Mouse (Mus musculus) intestine, postnatal 0 days (tissue): ENCODE measurements at regions not wholly inside any gene's neighbourhood (a gene's known extent, or its start where the extent isn't known, plus 50 kb on each side); places are given as distances from the start of the nearest gene placed in this dataset.

Source experiments
- ATAC-seq: fragments of 200-750 bp; cut with Nextera tagmentation; 2 replicates; pipeline ENCODE4 v1.8.0; 2017; ENCODE audit warnings: mild to moderate bottlenecking, moderate TSS enrichment, moderate library complexity
- H3K27ac ChIP-seq: fragments of 300-500 bp; sonication (generic); 2 replicates; pipeline ENCODE4 v1.5.1; 2014; ENCODE audit warnings: mild to moderate bottlenecking, low read depth, low read length, moderate library complexity
- H3K27me3 ChIP-seq: fragments of 300-500 bp; sonication (generic); replicated peaks from 2 replicates; pipeline ENCODE4 v1.6.1; 2014; ENCODE audit warnings: low read length, mixed read lengths; ENCODE audit not compliant: control insufficient read depth, insufficient read depth
- H3K36me3 ChIP-seq: fragments of 300-500 bp; sonication (generic); 2 replicates; pipeline ENCODE4 v1.6.1; 2014; ENCODE audit warnings: mild to moderate bottlenecking, moderate library complexity; ENCODE audit not compliant: control insufficient read depth, insufficient read depth
- H3K4me1 ChIP-seq: fragments of 300-500 bp; sonication (generic); replicated peaks from 2 replicates; pipeline ENCODE4 v1.6.1; 2014; ENCODE audit warnings: antibody characterized with exemption, low read length, mixed read lengths; ENCODE audit not compliant: control insufficient read depth, insufficient read depth
- H3K4me2 ChIP-seq: fragments of 300-500 bp; sonication (generic); replicated peaks from 2 replicates; pipeline ENCODE4 v1.6.1; 2014; ENCODE audit warnings: low read depth, mild to moderate bottlenecking, moderate library complexity
- H3K4me3 ChIP-seq: fragments of 300-500 bp; sonication (generic); 2 replicates; pipeline ENCODE4 v1.5.1; 2014; ENCODE audit warnings: low read depth, low read length
- H3K9ac ChIP-seq: fragments of 300-500 bp; sonication (generic); 2 replicates; pipeline ENCODE4 v1.6.1; 2014; ENCODE audit warnings: mild to moderate bottlenecking, low read depth, low read length
- H3K9me3 ChIP-seq: fragments of 300-500 bp; sonication (generic); 2 replicates; pipeline ENCODE4 v1.6.1; 2016; ENCODE audit warnings: mixed run types; ENCODE audit not compliant: control insufficient read depth
- CTCF ChIP-seq: sonication (generic); IDR thresholded peaks from 2 replicates; pipeline ENCODE4 v1.5.1; 2016; ENCODE audit warnings: low read depth, mild to moderate bottlenecking, control low read depth, antibody characterized with exemption, moderate library complexity
- WGBS: fragments of 180-500 bp; shearing (Covaris S2); extraction: QIAGEN DNeasy Blood & Tissue Kit; methylation state at CpG from one replicate; pipeline ENCODE4 v1.1.7; 2014; 5-methylcytosine and 5-hydroxymethylcytosine counted together

DNA sequence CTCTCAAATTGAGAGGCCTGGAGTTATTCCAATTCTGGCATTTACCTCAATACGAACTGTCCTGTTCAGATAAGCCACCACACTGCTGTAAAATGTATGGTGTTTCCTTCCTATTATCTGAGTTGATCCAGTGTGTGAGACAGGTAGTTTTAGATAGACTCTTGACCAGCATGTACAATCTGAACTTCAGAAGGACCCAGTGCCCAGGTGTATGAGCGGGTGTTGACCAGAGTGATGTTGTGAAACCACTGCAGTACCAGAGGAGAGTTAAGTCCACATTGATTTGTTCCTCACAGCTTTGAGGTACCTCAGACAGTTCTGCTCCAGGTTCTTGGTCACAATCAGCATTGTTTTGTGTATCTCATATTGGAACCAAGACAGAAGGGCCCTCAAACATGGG lies 132.6 kb upstream of the Slc22a22 start:
- Histone ChIP-seq H3K36me3 (no peaks in the 10 kb centered on the region), H3K4me3 (no peak overlapping the region), H3K27ac (peak overlapping the region; percentile 21; the same call in 1 of the 2 replicates), H3K4me1 (no peaks in the 10 kb centered on the region), H3K4me2 (no peak overlapping the region), H3K9ac (no peak overlapping the region), H3K27me3 (no peaks in the 10 kb centered on the region), H3K9me3 (no peaks in the 10 kb centered on the region)
- peak; percentile 74 for ATAC-seq
- 80% methylated on average over 2 of the region's 2 CpGs for WGBS
- TF ChIP-seq CTCF, result no peak

DNA sequence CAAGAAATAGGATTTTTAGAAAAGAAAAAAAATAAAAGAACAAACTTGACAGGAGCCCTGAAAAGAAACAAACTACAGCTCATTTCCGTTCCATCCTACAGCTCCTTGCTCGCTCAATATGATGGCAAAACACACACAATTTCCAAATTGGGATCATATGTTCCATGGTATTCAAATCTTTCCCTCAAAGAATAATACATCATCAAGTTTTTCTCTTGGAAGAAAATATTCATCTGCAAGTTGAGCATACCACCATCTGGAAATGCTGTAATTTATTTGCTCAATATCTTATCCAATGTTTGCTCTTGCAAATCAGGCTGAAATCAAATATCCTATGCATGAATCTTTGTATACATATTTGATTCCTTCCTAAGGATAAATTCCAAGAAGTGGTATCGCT lies 131.1 kb upstream of the Slc22a22 start:
- Histone ChIP-seq H3K9ac (no peak overlapping the region), H3K9me3 (no peaks in the 10 kb centered on the region), H3K4me3 (no peak overlapping the region), H3K4me1 (no peaks in the 10 kb centered on the region), H3K27ac (no peak overlapping the region), H3K27me3 (no peaks in the 10 kb centered on the region), H3K36me3 (no peaks in the 10 kb centered on the region), H3K4me2 (no peak overlapping the region)
- WGBS, result 85% methylated on average over 3 of the region's 3 CpGs
- no peak for TF ChIP-seq CTCF
- ATAC-seq, result no peak

DNA sequence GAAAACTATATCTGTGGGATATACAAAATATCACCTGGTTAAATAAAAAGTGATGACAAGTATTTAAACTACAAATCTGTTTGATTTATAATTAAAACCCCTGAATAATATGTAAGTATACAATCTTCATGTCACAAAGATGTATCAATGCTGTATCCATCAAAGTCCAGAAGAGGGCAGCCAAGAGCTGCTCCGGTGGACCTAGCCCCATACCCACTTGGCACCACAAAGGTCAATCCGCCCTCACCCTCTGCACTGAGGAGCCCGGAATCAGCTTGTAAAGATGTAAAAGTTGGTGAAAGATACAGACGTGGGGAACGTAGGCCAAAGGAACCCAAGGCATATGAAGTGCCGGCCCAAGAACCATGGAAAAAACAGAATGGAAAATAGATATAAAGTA lies 123.1 kb upstream of the Slc22a22 start:
- peak; percentile 91 for TF ChIP-seq CTCF
- Histone ChIP-seq H3K4me2 (no peak overlapping the region), H3K36me3 (no peaks in the 10 kb centered on the region), H3K9ac (no peak overlapping the region), H3K27ac (no peak overlapping the region), H3K4me3 (no peak overlapping the region), H3K9me3 (no peaks in the 10 kb centered on the region), H3K4me1 (no peaks in the 10 kb centered on the region), H3K27me3 (no peaks in the 10 kb centered on the region)
- WGBS, result 14% methylated on average over 6 of the region's 6 CpGs
- ATAC-seq, result 0 out of 2 replicates have a peak, but pooled peaks have one; percentile 33

DNA sequence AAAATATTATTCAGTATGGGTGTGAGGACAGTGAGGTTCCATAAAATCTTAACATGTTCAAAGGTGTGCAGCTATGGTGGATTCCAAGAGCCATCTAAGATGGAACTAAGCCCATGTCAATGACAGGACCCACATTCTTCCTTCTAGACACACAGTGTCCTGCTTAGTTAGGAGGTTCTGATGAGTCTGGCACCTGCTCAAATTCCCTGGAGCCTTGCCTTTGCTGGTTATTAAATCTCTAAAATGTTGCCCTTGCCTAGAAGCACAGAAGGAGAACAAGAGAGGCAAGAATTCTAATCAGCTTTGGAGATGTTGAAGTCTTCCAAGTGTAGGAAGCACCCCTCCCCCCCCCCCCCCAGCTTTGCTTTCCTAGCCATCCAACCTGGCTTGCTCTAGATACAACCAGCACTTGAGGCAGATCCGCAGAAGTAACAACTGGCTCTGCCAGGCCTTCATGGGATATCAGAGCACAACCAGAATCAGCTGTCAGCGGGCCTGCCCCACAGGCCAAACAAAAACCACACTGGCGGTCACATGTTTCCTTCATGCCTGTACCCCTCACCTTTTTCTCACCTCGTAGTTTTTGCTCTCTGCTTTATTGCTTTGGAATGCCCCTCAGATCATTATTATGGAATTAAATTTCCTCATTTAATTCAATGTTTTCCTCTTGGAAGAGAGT lies 116.0 kb upstream of the Slc22a22 start:
- Histone ChIP-seq H3K4me2 (no peak overlapping the region), H3K9ac (no peak overlapping the region), H3K36me3 (no peaks in the 10 kb centered on the region), H3K4me3 (no peak overlapping the region), H3K4me1 (no peaks in the 10 kb centered on the region), H3K9me3 (no peaks in the 10 kb centered on the region), H3K27ac (no peak overlapping the region), H3K27me3 (no peaks in the 10 kb centered on the region)
- no peak for ATAC-seq
- 71% methylated on average over 4 of the region's 4 CpGs for WGBS
- TF ChIP-seq CTCF, result no peak

DNA sequence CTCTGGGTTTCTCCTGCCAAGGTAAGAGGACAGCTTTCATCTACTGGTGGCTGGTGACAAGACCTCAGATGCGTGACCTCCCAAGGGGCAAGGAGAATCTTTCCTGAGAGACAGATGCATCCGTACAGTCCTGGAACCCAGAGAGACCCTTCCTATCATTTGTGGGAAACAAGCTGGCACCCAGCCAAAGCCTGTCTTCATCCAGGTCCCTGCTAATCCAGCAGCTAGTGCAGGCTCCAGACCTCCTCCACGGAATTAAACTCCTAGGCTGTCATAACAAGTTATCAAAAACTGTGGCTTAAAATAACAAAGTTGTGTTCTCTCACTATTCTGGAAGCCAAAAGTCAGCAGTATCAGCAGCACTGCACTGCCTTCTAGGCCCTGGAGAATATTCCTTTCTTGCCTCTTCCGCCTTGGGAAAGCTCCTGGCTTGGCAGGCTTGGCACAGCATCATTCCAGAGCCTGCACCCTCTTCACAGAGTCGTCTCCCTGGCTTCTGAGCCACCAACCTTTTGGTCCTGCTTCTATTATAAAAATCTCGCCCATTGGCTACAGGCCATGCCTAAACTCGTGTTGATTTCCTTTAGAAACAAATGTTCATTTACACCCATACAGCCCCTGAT lies 113.3 kb upstream of the Slc22a22 start:
- ATAC-seq, result no peak
- TF ChIP-seq CTCF, result no peak
- no peaks in the 10 kb centered on the region for H3K9me3 ChIP-seq
- no peaks in the 10 kb centered on the region for H3K27me3 ChIP-seq
- no peaks in the 10 kb centered on the region for H3K36me3 ChIP-seq
- WGBS, result 55% methylated on average over 7 of the region's 7 CpGs
- no peak overlapping the region for H3K9ac ChIP-seq
- no peaks in the 10 kb centered on the region for H3K4me1 ChIP-seq
- H3K27ac ChIP-seq, result no peak overlapping the region
- no peak overlapping the region for H3K4me3 ChIP-seq
- no peak overlapping the region for H3K4me2 ChIP-seq

DNA sequence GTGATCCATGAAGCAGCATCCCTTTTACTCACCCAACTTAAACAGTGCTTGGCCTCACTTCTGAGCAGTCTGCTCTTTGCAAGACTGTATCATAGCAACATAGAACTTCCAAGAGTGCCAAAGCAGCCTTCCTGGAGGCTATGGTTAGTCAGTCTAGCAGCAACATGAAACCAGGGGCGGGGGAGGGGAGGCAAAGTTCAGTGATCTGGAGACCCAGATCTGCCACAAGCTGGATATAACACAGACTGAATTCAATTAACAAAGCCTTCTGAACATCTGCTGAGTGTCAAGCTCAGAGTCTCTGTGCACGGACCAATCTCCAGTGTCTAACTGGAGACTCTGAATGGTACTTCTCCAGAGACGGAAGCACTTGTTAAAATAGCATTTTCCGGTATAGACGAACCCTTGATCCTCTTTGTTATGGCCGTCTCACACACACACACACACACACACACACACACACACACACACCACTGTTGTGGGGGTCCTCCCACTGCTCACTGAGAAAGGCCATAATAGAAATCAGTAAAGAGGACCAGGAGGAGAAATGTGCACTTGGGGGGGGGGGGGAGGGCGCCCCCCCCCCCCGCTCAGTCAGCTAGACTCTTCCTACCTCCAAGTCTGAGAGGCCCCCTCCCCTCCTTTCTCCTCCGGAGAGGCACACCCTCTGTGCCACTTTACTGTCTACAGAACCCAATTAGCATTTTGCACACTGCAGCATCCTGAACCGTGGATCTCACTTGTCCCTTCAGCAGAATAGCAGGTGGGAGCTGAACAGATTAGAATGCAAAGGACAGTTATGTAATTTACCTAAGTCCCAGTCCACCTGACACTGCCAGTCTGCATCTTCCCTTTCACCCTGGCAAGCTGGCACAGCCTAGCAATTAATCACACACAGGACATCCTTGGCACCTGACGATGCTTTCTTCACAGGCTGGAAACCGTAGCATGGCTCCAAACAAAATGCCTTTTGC lies 112.3 kb upstream of the Slc22a22 start:
- Histone ChIP-seq H3K27ac (no peak overlapping the region), H3K4me2 (no peak overlapping the region)
- WGBS, result 60% methylated on average over 11 of the region's 12 CpGs

More for the DNA sequence above, 112.3 kb upstream of the Slc22a22 start:
- no peak for ATAC-seq
- H3K36me3 ChIP-seq, result no peaks in the 10 kb centered on the region
- no peak overlapping the region for H3K9ac ChIP-seq
- H3K9me3 ChIP-seq, result no peaks in the 10 kb centered on the region
- no peak for TF ChIP-seq CTCF
- H3K4me1 ChIP-seq, result no peaks in the 10 kb centered on the region
- H3K4me3 ChIP-seq, result no peak overlapping the region
- H3K27me3 ChIP-seq, result no peaks in the 10 kb centered on the region
